Mouse (Mus musculus) telencephalon, adult 2 months (tissue): ENCODE data around the gene Cd81.

ENCODE experiments used
- DNase-seq: peaks from one replicate; pipeline ENCODE4 v3.0.0-alpha.2; 2011; ENCODE audit warnings: low read depth, low spot score

Gene Cd81

DNA sequence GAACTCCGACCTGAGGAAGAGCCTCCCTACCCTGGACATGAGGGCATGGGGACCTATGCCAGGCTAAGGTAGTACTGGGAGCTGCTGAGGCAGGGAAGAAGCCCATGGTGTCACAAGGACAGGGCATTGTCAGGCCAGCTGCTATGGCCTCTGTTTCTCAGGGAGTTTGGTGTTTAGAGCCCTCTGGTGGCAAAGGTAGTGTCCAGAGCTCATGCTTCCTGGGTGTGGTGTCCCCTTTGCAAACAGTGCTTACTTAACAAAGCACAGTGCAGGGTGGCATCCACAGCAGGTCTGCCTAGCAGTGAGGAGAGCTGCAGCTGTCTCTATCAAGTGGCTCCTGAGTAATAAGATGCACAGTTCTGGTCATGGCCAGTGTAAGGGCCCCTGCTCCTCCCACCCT lies 58.3 kb downstream of the Cd81 start:
- no peak for DNase-seq

DNA sequence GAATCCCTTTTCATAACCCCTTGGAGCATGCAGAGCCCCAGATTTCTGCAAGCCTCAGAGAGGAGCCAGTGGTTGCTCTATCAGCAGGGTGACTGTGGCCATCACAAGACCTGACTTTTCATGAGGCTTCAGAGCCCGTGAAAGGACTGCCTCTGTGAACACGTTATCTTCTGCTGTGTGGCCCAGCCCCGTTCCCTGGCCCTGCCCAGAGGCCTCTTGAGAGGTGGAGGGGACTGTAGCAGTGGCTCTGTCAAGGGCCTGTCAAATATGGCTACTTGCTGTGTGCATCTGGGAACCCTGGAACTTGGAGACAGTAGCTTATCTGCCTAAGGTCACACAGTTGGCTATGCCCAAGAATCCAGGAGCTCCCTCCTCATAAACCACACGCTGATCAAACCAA lies 59.2 kb downstream of the Cd81 start:
- no peak for DNase-seq

DNA sequence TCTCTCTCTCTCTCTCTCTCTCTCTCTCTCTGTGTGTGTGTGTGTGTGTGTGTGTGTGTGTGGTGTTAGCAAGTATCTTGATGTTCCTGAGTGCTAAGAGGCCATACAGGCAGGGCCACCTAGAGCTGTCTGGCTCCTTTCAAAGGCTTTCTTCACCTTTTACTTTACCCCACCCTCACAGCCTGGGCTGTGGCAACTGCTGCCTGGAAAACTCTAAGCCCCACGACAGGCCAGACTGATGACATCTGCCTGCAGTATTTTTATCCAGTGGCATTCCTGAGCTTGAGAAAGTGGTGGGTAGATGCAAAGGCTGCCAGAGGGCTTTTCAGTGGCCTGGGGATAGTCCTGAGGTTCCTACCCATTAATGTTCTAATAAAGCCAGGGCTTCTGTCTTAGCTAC lies 59.9 kb downstream of the Cd81 start:
- no peak for DNase-seq

DNA sequence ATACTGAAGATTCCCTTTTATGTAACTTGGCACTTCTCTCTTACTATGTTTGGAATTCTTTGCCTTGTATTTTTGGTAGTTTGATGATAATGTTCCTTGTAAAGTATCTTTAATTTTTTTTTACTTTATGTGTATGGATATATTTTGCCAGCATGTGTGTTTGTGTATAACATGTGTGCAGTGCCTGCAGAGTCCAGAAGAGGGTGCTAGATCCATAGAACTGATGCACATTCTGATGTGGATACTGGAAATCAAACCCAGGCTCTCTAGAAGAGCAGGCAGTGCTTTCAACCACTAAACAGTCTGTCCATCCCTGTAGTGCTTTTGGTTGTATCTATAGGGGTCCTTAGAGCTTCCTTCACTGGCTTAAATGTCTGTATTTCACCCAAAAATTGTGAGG lies 62.2 kb downstream of the Cd81 start:
- no peak for DNase-seq

DNA sequence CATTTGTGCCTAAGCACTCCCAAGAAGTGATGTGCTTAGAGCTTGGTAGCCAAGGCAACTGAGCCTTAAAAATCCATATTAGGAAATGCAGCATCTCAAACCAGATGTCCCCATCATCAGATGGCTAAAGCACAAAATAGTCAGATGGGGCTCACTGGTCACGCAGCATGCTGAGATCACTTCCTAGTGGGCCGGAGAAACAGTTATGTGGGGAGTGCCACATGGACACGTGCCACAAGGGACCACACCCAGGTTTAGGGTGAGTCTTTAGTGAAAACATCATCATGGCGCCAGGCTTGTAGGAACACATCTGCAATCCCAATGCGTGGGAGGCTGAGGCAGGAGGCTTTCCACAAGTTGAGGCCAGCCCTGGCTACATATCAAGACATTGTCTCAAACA lies 64.0 kb downstream of the Cd81 start:
- DNase-seq = no peak
